Mouse (Mus musculus): ENCODE data around the gene Tnk1.

DNA sequence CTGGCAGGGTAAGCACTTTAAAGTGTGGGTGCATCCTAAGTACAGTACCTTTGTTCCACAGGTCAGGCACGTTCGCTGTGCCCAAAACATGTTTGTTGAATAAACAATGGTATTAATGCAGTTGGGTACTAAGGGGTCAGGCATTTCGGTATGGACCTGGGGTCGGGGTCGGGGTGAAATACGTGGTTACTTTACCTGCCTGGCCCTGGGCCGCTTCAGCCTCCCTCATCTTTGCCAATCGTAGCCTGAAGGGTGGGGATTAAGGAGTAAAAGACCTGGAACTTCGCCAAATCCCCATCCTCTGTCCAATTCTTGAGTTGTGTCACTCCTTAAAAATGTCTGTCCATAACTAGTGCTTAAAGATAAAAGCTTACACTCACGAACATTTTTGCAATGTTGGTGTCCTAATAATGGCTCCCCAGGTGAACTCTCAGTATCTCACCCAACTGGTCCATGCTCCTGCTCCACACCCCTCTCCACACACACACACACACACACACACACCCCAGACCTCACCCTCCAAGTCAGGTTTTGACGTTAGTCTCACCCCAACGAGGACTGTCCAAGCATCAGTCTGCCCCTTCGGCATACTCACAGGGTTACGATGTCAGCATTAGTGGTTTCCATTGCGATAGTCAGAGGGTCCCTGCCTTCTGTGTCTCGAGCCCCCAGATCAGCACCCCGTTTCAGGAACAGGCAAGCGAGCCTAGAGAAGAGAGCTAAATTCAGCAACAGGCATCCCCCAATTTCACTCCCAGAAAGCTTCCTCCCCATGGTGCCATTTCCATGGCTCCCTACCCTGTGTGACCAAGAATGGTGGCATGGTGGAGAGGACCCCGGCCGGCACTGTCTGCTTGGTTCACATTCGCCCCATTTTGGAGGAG lies 23.5 kb upstream of the Tnk1 start:
- no peak for TF ChIP-seq MXI1 (IDR thresholded peaks at IDR 0.05; ENCODE audit: low read depth, low read length)
- TF ChIP-seq POLR2A (IDR thresholded peaks at IDR 0.05; ENCODE audit: control insufficient read depth in 1 of 2, insufficient read depth in 1 of 2, low read depth in 1 of 2, low read length in 2 of 2, poor library complexity in 1 of 2), result no peak
- TF ChIP-seq TBP (IDR thresholded peaks at IDR 0.05; ENCODE audit: low read depth, low read length), result no peak
- no peak for TF ChIP-seq CTCF (IDR thresholded peaks at IDR 0.05 in 2 of 3, conservative IDR thresholded peaks at IDR 0.05 in 1 of 3; ENCODE audit: control insufficient read depth in 1 of 3, insufficient read depth in 1 of 3, low read depth in 2 of 3, low read length in 3 of 3, poor library complexity in 1 of 3, severe bottlenecking in 1 of 3)
- TF ChIP-seq EP300 (IDR thresholded peaks at IDR 0.05; ENCODE audit: low read depth in 1 of 2, low read length in 2 of 2), result no peak
- TF ChIP-seq SIN3A (IDR thresholded peaks at IDR 0.05; ENCODE audit: low read length), result no peak
- no peak for TF ChIP-seq POLR2AphosphoS2 (IDR thresholded peaks at IDR 0.05; ENCODE audit: low read length)
- TF ChIP-seq TCF12 (IDR thresholded peaks at IDR 0.05; ENCODE audit: low read depth, low read length), result no peak
- TF ChIP-seq TAL1 (IDR thresholded peaks at IDR 0.05; ENCODE audit: low read length), result no peak
- no peak for TF ChIP-seq ELF1 (IDR thresholded peaks at IDR 0.05; ENCODE audit: low read depth, low read length)

Data from MEL (cell line).